Mouse (Mus musculus): ENCODE results near the gene Timm23. TPM values are rescaled to one million over a fixed set of nuclear protein-coding genes. Genes with fewer than 3 reads are reported as not detected.

Timm23 gene
- total and polyA plus RNA-seq, 3 experiments, result 425 to 431 TPM; not detected in 1

DNA sequence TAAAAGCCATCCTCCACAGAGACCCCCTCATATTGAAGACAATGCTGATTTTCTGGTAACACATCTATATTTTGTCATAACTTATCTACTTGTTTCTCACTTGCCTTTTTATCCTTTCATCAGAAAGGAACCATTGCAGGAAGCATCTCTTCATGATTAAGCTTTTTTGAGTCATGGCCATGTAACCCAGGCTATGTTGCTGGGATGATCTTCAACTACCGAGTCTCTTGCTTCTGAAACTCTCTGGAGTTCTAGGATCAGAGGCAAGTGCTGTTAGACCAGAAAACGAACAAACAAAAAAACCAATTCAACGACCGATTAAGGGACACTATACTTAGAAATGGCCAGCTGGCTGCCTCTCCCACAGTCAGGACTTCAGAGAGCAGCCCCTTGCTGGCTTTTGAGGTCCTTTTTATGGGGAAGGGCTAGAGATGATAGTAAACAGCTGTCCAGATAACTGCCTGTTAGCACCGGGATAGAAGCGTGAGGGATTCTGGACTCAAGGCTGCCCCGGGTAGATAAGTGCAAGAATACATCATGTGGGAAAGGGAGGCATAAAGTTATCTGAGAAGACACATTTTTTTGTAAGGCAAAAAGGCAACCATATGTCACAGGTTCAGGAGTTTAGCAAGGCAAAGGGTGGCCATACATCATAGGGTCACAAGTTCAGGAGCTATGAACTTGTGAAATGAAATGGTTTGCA is 55.7 kb downstream of the Timm23 start:
- peak; percentile 86 for DNase-seq (ENCODE audit: low read depth, low spot score)
- Histone ChIP-seq H3K4me1 (ENCODE audit: control insufficient read depth in 1 of 2, insufficient read depth in 2 of 2, low read length in 2 of 2) (peaks cover 8 to 13% of the 10 kb centered on the region in 2 experiments), H3K27ac (ENCODE audit: control insufficient read depth, low read depth, low read length) (peak overlapping the region; percentile 85), H3K9me3 (replicated peaks; ENCODE audit: insufficient read depth, low read length) (no peaks in the 10 kb centered on the region), H3K9ac (ENCODE audit: control insufficient read depth, low read depth, low read length, poor library complexity, severe bottlenecking) (peak overlapping the region; percentile 42), H3K4me3 (ENCODE audit: control insufficient read depth in 1 of 2, insufficient read depth in 1 of 2, low read depth in 2 of 2, low read length in 2 of 2) (peak overlapping the region; percentile 36 to 45), H3K79me2 (ENCODE audit: control insufficient read depth, insufficient read depth, low read length, poor library complexity) (no peaks in the 10 kb centered on the region), H3K27me3 (ENCODE audit: control insufficient read depth in 1 of 2, insufficient read depth in 2 of 2, low read length in 2 of 2) (no peaks in the 10 kb centered on the region), H3K36me3 (ENCODE audit: control insufficient read depth in 1 of 2, insufficient read depth in 2 of 2, low read length in 2 of 2) (peaks cover 0 to 12% of the 10 kb centered on the region in 2 experiments; a peak in 2 of 4 replicates)
- TF ChIP-seq CTCF (IDR thresholded peaks at IDR 0.05 in 2 of 3, conservative IDR thresholded peaks at IDR 0.05 in 1 of 3; ENCODE audit: control insufficient read depth in 1 of 3, insufficient read depth in 1 of 3, low read depth in 2 of 3, low read length in 3 of 3, poor library complexity in 1 of 3, severe bottlenecking in 1 of 3) (no peak), POLR2A (IDR thresholded peaks at IDR 0.05; ENCODE audit: control insufficient read depth in 1 of 2, insufficient read depth in 1 of 2, low read depth in 1 of 2, low read length in 2 of 2, poor library complexity in 1 of 2) (peak in 1 of 2 experiments; percentile 61; a peak in 2 of 4 replicates), MXI1 (IDR thresholded peaks at IDR 0.05; ENCODE audit: low read depth, low read length) (peak; percentile 70), SMC3 (IDR thresholded peaks at IDR 0.05; ENCODE audit: low read depth, low read length) (no peak), NRF1 (IDR thresholded peaks at IDR 0.05; ENCODE audit: insufficient read depth, low read depth, low read length, poor library complexity, severe bottlenecking) (no peak), TBP (IDR thresholded peaks at IDR 0.05; ENCODE audit: low read depth, low read length) (0 out of 2 replicates have a peak, but pooled peaks have one; percentile 58), BHLHE40 (IDR thresholded peaks at IDR 0.05; ENCODE audit: borderline replicate concordance, low read depth, low read length) (peak; percentile 94), ETS1 (IDR thresholded peaks at IDR 0.05; ENCODE audit: low read depth, low read length) (peak; percentile 98), NELFE (IDR thresholded peaks at IDR 0.05; ENCODE audit: low read depth, low read length) (peak; percentile 57), USF2 (IDR thresholded peaks at IDR 0.05; ENCODE audit: borderline replicate concordance in 1 of 2, insufficient read depth in 1 of 2, low read depth in 1 of 2, low read length in 2 of 2) (no peak), ZKSCAN1 (IDR thresholded peaks at IDR 0.05; ENCODE audit: low read depth, low read length) (no peak), MAX (IDR thresholded peaks at IDR 0.05; ENCODE audit: low read length) (peak; percentile 84), TAL1 (IDR thresholded peaks at IDR 0.05; ENCODE audit: low read length) (peak; percentile 96), GABPA (IDR thresholded peaks at IDR 0.05; ENCODE audit: low read depth, low read length) (no peak), MEF2A (IDR thresholded peaks at IDR 0.05; ENCODE audit: extremely low read depth, insufficient replicate concordance, low read depth, low read length, poor library complexity, severe bottlenecking) (peak; percentile 36; the same call in 1 of the 2 replicates), ZNF384 (IDR thresholded peaks at IDR 0.05; ENCODE audit: low read depth, low read length) (peak; percentile 60), MAFK (IDR thresholded peaks at IDR 0.05; ENCODE audit: borderline replicate concordance, low read depth, low read length) (0 out of 2 replicates have a peak, but pooled peaks have one; percentile 27), HCFC1 (IDR thresholded peaks at IDR 0.05; ENCODE audit: low read depth, low read length) (peak; percentile 40; the same call in 1 of the 2 replicates), MYC (IDR thresholded peaks at IDR 0.05; ENCODE audit: low read depth, low read length) (peak; percentile 75; the same call in 1 of the 2 replicates), USF1 (IDR thresholded peaks at IDR 0.05; ENCODE audit: low read depth, low read length) (peak; percentile 56; the same call in 1 of the 2 replicates), RCOR1 (IDR thresholded peaks at IDR 0.05; ENCODE audit: low read depth, low read length) (peak; percentile 76), SIN3A (IDR thresholded peaks at IDR 0.05; ENCODE audit: low read length) (peak; percentile 86), ZMIZ1 (IDR thresholded peaks at IDR 0.05; ENCODE audit: low read depth, low read length) (no peak), GATA1 (IDR thresholded peaks at IDR 0.05; ENCODE audit: low read depth, low read length) (peak; percentile 95), E2F4 (IDR thresholded peaks at IDR 0.05; ENCODE audit: borderline replicate concordance, low read depth, low read length) (no peak), TCF12 (IDR thresholded peaks at IDR 0.05; ENCODE audit: low read depth, low read length) (peak; percentile 98), EP300 (IDR thresholded peaks at IDR 0.05; ENCODE audit: low read depth in 1 of 2, low read length in 2 of 2) (peak; percentile 88 to 96)
